Mouse (Mus musculus) kidney, adult 18-20 months (tissue): Measurements from ENCODE around the gene Hspa1l.
"Not testable (repeated sequence)": the region's sequence is repeated elsewhere in the genome, so short reads cannot be mapped to it uniquely, and the experiment has no call there.

Experiments used
- DNase-seq: peaks from one replicate; pipeline ENCODE4 v3.0.0; 2021

Hspa1l gene

GRCm38 (mm10) chr17:34977000-34977399 lies 4.5 kb downstream of the Hspa1l start:
- no peak for DNase-seq

DNA sequence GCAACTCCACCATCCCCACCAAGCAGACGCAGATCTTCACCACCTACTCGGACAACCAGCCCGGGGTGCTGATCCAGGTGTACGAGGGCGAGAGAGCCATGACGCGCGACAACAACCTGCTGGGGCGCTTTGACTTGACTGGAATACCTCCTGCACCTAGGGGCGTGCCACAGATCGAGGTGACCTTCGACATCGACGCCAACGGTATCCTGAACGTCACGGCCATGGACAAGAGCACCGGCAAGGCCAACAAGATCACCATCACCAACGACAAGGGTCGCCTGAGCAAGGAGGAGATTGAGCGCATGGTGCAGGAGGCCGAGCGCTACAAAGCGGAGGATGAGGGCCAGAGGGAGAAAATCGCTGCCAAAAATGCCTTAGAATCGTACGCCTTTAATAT lies 5.7 kb downstream of the Hspa1l start:
- no peak for DNase-seq

DNA sequence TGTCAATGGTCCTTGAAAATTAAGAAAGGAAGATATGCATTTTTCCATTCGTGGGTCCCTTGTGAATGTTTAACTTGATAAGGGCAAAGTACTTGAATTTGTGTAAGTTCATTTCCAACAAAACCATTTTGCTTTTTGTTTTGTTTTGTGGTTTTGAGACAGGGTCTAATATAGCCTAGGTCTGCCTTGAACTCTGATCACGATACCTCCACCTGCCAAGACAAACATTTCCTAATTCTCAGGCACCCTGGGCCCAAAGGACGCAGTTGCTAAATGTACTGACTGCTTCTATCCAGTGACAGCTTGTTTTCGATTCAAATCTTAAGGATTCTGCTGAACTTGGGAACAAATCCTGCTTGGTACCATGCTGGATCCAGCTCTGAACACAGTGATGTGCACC lies 7.1 kb downstream of the Hspa1l start:
- DNase-seq, result peak; percentile 29

DNA sequence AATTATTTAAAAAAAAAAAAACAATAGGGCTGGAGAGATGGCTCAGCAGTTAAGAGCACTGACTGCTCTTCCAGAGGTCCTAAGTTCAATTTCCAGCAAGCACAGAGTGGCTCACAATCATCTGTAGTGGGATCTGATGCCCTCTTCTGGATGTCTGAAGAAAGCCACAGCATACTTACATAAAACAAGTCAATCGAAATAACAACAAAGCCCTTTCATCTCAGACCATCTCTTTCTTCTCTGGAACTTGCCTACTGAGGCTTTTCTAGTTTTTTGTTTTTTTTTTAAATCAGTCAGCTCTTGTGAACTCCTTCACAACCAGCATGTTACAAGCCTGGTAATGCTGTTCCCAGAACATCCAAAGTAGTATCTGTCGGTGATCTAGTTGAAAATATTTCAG lies 8.2 kb downstream of the Hspa1l start:
- no peak for DNase-seq

GRCm38 (mm10) chr17:34981690-34982180 lies 9.2 kb downstream of the Hspa1l start, which contains the start of gene Lsm2:
TSS of gene Lsm2 (plus strand) at chr17:34981862.
- peak; percentile 95 for DNase-seq

DNA sequence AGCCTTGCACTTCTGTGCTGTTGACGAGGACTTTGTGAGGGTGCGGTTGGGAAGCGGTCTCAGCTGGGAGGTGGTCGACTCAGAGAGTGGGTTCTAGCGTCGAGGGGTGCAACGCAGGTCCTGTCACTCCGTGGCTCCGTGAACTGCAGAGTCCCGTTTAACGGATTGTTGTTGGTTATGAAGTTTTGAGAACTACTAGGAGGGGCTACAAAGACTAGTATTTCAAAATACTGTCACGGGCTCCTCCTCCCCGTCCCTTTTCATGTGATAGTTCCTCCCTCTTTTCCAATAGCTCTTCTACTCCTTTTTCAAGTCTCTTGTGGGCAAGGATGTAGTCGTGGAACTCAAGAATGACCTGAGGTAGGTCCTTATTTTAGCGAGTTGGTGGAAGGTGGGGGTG lies 9.8 kb downstream of the Hspa1l start:
- no peak for DNase-seq

DNA sequence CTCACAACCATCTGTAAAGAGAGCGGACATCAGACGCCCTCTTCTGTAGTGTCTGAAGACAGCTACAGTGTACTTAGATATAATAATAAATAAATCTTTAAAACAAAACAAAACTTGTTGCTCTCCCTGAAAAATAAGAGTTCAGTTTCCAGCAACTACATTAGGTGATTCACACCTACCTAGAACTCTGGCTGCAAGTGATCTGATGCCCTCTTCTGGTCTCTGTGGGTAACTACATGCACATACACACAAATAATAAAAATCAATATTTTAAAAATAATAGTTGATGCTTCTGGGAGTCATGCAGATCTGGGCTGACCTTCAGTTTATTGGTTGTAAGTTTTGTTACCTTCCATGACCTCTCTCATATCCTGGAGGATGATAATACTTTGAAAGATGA lies 11.7 kb downstream of the Hspa1l start:
- DNase-seq, result no peak

DNA sequence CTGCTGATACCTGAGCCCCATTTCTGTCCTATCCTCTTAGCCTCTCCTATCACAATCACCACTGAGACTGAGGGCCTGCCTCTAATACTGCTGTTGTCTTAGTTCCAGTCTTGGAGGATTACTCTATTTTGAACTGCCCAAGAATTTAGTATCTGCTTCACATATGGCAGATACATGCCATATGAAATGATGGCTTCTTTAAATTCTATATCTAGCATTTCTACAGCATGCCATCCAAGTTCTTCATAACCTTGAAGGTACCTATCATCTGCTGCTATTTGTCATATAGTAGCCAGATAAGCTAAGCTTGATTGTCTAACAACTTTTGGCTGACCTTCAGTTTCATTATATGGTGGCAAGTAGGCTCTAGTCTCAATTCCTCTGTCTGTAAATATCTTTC lies 22.2 kb downstream of the Hspa1l start:
- no peak for DNase-seq

DNA sequence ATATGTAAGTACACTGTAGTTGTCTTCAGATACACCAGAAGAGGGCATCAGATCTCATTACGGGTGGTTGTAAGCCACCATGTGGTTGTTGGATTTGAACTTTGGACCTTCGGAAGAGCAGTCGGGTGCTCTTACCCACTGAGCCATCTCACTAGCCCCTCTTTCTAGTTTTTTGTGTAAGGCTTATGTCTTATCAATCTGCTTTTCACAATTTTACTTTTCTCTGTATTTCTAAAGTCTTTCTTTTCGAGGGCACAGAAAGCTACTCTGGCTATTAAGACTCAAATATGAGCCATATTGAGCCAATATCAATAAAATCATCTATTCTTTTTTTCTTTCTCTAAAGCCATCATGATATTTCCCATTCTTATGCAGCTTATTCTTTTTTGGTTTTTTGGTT lies 22.7 kb downstream of the Hspa1l start:
- not testable (repeated sequence) for DNase-seq

DNA sequence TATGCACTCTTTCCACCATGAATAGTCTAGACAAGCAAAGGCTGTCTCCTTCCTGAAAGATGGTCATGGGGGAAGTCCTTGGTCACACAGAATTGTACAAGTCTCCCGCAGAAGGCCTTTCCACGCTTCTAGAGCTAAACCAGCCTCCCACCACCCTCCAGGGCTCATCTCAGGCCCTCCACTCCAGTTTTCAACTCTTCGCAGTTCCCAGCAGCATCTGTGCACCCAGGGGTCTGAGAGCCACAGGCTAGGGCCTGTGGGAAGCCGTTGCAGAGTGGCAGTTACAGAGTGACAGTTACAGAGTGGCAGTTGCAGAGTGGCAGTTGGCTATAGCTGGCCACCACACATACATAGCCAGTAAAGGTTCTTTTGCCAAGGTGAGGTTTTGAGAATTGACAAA lies 23.4 kb downstream of the Hspa1l start:
- DNase-seq, result not testable (repeated sequence)

- DNase-seq, result no peak
These were observed 24.1 kb downstream of the Hspa1l start for GRCm38 (mm10) chr17:34996411-34997141.

DNA sequence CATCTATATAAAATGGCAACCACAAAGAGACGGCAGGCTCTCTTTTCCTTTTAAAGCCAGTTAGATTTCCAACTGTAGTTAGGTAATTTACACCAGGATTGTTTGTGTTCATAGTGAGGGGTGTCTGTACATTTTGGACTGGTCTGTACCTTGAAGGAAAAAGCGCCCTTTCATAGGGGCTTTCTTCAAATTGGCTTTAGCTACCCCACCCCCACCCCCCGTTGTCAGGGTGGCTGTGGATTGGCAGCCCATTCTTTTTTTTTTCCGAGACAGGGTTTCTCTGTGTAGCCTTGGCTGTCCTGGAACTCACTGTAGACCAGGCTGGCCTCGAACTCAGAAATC lies 24.6 kb downstream of the Hspa1l start:
- DNase-seq, result no peak

DNA sequence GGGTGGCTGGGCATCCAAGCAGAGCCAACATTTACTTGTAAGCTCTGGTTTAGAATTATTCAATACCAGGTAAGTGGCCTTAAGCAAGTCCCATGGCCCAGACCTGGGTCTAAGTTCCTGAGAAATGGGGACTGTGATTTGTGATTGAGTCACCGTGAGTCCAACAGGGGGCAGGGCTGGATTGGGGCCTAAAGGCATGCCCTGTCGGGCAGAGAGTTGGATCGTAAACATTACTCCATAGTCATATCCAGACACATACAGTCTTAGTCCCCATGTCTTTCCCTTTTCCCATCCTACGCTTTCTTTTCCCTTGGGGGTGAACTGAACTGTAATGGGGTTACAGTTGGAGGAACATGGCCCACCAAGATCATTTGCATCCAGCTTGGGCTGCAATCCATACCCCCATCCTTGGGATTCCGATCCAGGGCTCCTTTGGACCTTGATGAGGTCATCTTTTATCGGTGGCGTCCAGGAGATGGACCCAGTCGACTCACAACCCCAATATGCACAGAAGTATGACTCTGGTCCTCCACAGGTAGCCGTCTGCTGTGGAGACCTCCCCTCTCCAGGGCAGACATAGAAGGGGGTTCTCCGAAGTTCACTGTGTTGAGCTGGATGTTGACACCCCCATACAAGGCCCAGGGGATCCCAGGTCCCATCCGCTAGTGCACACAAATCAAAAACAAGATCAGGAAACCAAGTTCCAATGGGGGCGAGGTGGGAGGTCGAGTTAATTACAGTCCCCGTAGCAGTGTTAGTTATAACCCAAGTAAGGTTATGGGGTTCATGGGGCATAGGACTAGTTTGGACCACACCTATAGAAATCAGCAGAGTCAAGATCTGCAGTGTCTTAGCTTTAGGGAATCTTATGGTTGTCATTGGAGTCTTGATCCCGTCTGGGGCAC lies 26.3 kb downstream of the Hspa1l start:
- no peak for DNase-seq

GRCm38 (mm10) chr17:34999871-35000716 lies 27.6 kb downstream of the Hspa1l start:
- not testable (repeated sequence) for DNase-seq

DNA sequence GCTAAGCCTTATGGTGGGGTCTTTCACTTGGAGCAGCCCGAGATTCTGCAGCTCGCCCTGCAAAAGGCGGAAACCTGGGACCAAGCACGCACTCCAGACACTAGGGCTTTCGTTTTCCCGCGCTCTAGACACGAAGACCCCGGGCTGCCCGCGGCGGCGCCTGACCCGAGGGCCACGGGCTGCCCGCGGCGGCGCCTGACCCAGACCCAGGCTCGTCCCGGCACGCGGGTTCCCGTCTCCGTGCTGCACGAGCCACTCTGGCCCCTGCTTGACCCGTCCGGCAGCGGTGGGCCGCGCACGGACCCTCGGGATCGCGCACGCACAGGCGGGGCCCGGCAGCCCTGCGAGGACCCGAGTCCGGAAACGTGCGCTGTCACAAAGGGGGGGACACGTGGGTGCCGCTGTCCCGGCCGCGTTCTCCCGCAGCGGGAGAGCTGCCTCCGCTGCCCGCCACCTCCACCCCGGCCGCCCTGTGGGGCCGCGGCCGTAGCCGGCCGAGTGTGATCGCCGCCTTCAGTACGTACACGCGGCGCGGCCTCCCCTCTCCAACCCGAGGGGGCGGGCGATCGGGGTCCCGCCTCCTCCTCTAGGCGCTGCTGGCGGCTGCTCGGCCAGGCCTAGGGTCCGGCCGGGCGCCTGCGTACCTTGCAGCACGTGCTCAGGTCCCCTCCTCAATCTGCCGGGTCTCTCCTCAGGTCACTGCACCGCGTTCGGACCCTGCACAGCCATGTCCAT lies 28.4 kb downstream of the Hspa1l start, which contains the start of gene Vars:
Gene Vars, plus strand, starts transcription at position 271 of the 735 bp plus-strand sequence.
- peak; percentile 91 for DNase-seq

DNA sequence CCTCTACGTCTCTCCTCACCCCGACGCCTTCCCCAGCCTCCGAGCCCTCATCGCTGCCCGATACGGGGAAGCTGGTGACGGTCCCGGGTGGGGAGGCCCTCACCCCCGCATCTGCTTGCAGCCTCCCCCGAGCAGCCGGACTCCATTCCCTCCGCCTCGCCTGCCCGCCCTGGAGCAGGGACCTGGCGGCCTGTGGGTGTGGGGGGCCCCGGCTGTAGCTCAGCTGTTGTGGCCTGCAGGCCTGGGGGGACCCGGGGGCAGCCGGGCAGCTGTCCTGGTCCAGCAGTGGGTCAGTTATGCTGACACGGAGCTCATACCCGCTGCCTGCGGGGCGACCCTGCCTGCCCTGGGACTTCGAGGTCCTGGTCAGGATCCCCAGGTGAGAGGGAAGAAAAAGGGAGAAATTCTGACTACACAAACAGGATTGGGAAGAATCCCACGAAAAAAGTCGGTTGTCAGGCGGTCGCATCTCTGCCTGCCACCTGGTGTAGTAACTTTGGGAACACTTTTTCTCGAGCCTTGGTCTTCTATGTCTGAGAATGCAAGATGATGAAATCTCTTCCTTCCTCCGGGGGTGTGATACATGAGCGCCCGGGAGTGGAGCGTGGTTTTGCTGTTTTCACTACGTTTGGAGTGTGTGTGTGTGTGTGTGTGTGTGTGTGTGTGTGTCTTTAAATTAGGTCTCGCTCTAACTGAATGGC lies 29.1 kb downstream of the Hspa1l start:
- DNase-seq, result no peak

DNA sequence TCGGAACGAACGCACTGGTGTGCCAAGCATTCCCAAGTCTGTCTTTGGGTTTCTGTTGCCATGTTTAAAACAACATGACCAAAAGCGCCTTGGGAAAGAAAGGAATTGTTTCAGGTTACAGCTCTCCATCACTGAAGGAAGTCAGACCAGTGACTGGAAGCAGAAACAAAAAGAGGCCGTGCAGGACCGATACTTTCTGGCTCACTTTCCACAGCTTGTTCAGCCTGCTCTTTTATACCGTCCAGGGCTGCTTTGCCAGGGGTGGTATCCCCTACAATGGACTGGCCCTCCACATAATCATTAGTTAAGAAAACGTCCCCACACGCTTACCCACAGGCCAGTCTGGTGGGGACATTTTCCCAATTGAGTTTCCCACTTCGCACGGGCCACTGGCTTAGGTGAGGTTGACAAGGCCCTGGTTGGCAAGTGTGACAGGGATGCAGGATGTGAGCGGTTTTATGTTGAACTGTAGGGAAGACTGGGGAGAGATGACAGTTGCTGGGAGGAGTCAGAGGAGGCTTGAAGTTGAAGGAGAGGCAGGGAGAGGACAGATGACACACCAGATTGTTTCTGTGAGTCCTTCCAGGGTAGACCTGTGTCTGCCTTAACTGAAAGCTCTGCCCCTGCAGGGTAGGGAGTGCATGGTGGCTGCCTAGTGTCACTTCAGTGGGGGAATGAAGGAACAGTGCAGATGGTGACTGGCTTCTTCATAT lies 29.8 kb downstream of the Hspa1l start:
- DNase-seq, result no peak

DNA sequence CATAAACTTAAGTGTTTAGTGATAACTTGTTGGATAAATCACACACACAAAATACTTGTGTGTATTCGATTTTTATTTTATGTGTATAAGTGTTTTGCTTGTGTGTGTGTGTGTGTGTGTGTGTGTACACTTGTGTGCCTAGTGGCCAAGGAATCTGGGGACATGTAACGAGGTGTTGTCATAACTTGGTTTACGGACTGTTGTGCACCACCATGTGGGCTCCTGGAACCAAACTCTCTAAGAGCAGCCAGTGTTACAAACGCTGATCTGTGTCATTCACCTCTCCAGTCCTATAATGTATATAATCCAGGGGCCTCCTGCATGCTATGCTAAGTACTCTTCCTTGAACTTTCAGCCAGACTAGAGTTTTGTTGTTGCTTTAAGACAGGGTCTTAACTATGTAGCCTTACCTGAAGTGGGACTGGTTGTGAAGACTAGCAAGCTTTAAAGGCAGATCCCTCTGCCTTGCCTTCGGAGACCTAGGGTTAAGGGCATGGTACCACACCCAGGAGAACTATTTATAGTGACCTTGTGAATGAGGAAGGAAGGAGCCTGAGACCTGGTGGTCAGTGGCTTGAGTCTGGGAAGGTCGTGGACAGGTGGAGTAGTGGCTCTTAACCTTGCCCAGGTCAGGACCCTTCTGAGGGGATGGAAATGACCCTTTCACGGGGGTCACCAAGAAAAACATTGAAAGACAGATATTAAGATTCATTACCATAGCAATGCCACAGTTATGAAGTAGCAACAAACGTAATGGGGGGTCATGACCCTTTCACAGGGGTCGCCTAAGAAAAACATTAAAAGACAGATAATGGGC lies 30.7 kb downstream of the Hspa1l start:
- DNase-seq, result no peak

DNA sequence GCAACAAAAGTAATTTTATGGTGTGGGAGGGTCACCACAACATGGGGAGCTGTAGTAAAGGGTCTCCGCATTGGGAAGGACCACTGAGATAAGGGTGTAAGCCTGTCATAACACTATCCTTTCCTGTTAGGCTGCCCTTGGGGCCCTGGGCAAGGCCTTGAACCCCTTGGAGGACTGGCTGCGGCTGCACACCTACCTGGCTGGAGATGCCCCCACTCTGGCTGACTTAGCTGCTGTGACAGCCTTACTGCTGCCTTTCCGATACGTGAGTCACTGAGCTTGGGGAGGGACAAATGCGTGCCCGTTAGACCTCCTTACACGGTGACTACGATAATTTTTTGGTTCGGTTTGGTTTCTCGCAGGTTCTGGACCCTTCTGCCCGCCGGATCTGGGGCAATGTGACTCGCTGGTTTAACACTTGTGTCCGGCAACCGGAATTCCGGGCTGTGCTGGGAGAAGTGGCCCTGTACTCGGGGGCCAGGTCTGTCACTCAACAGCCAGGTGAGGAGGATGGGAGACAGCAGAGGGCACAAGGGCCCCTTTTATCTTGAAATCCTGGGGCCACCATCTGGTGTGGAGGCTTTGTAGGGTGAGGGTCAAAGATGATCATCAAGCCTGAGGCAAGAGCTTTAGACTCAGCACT lies 31.7 kb downstream of the Hspa1l start:
- DNase-seq, result no peak
